Mouse (Mus musculus) cerebellum, postnatal 36 days (tissue): ENCODE data around the gene Gm20538.

Experiments
- DNase-seq, 2 experiments: peaks; one replicate each; pipeline ENCODE4 v3.0.0; 2021 to 2022; ENCODE audit warnings: mixed read lengths in 2 of 2

Gm20538 gene

GRCm38 (mm10) chr19:44530018-44530417 is 22.6 kb downstream of the Gm20538 start:
- DNase-seq: no peak

- no peak for DNase-seq
Measured at GRCm38 (mm10) chr19:44525551-44526205, 27.0 kb downstream of the Gm20538 start.

GRCm38 (mm10) chr19:44519152-44519551 is 33.5 kb downstream of the Gm20538 start:
- DNase-seq: no peak

GRCm38 (mm10) chr19:44517996-44518768 is 34.4 kb downstream of the Gm20538 start:
- DNase-seq: no peak

- DNase-seq: no peak
Measured at GRCm38 (mm10) chr19:44515769-44516168, 36.9 kb downstream of the Gm20538 start.

GRCm38 (mm10) chr19:44514521-44515451 is 37.8 kb downstream of the Gm20538 start:
- no peak for DNase-seq

- no peak for DNase-seq
Measured at GRCm38 (mm10) chr19:44513921-44514482, 38.6 kb downstream of the Gm20538 start.

GRCm38 (mm10) chr19:44513054-44513833 is 39.4 kb downstream of the Gm20538 start:
- DNase-seq: no peak

GRCm38 (mm10) chr19:44512601-44513000 is 40.0 kb downstream of the Gm20538 start:
- DNase-seq: no peak

- DNase-seq: no peak
Measured at GRCm38 (mm10) chr19:44511451-44512231, 41.0 kb downstream of the Gm20538 start.

GRCm38 (mm10) chr19:44510534-44511175 is 42.0 kb downstream of the Gm20538 start:
- DNase-seq: no peak

- no peak for DNase-seq
Measured at GRCm38 (mm10) chr19:44502741-44503140, 49.9 kb downstream of the Gm20538 start.

GRCm38 (mm10) chr19:44501925-44502324 is 50.7 kb downstream of the Gm20538 start:
- DNase-seq: no peak

GRCm38 (mm10) chr19:44500240-44500639 is 52.4 kb downstream of the Gm20538 start:
- no peak for DNase-seq

- DNase-seq: no peak
Measured at GRCm38 (mm10) chr19:44498936-44499335, 53.7 kb downstream of the Gm20538 start.

- DNase-seq: no peak
Measured at GRCm38 (mm10) chr19:44496941-44497340, 55.7 kb downstream of the Gm20538 start.

- DNase-seq: no peak
Measured at GRCm38 (mm10) chr19:44496511-44496910, 56.1 kb downstream of the Gm20538 start.
